ENCODE assay signal across 9 mouse cellular contexts in the genomic region with DNA sequence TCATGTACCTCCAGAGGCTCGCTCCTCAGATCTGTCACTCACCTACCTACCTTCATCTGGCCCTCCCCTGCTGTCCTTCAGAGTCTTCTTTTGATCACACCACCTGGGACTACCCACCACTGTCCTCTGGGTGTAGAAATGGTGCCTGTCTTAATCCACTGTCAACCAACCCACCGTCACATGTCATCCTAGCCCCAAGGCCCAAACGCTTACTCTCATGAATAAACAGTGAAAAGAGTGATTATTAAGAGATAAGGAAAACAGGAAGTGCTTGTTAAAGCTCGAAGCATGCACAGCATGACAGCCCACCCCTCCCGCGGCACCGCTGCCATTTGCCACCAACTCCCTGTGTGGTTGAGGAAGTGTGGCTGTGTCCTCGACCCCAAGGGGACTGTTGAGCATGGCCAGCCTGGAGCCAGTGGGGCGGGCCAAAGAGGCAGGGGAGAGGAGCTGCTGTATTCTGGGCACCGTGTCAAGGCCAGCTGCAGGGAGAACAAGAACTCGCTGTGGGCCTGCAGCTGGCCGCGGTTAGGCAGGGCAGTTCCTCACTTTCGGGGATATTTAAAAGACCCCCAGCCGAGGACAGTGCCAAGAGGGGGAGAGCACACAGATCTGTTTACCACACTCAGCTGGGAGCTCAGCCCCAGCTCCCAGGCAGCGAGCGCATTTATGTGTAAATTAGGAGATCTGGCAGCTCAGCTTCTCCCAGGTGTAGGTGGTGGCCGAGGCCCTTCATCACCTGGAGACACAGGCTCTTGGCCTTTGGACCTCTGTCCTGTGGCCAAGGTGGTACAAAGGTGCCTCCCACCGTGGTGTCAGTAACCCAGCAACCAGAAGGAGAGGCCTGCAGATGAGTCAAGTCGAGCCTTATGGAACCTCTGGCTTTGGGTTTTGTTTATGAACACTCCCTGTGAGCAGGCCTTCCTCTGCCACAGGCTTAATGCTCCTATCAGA.
A peak's percentile ranks its signal among the peaks of the same experiment; 100 is the strongest.
DNase-seq lines count a peak whose midpoint lies in the region; ATAC-seq and TF ChIP-seq lines count a peak whose summit lies in the region.
"Had no signal": no experiment of that assay in that cellular context is flagged by ENCODE, and none has a peak within 500 bp of the region (broad histone marks: within the 10 kb centered on the region; RNA-seq: fewer than 3 reads in every experiment).

No protein-coding gene starts in this region.

- H3K4me2 ChIP-seq in lung, embryonic 16.5 days (ENCODE audit: low read depth, low read length), result no peak overlapping the region

- peak overlapping the region; percentile 25; the same call in 1 of the 2 replicates for H3K9ac ChIP-seq in lung, embryonic 16.5 days (ENCODE audit: low read length)

- TF ChIP-seq CTCF in E14TG2a.4 (conservative IDR thresholded peaks at IDR 0.05; ENCODE audit: low read length), result no peak
- TF ChIP-seq CTCF in brain, embryonic 14.5 days (IDR thresholded peaks at IDR 0.05; ENCODE audit: borderline replicate concordance, extremely low read depth, insufficient read depth, insufficient read length), result no peak
- 0 out of 2 replicates have a peak, but pooled peaks have one; percentile 4 for TF ChIP-seq CTCF in layer of hippocampus, adult 2 months (conservative IDR thresholded peaks at IDR 0.05)

- no peaks in the 10 kb centered on the region for H3K27me3 ChIP-seq in E14TG2a.4 (ENCODE audit: insufficient read depth, low read length)
- H3K27me3 ChIP-seq in lung, embryonic 16.5 days (ENCODE audit: control insufficient read depth, insufficient read depth, low read depth, low read length), result no peaks in the 10 kb centered on the region
- H3K27me3 ChIP-seq: megakaryocyte, embryonic 14.5 days had no signal

- H3K4me3 ChIP-seq in E14TG2a.4 (replicated peaks; ENCODE audit: low read length), result peak overlapping the region; percentile 56
- H3K4me3 ChIP-seq in layer of hippocampus, adult 2 months, result no peak overlapping the region
- no peak overlapping the region for H3K4me3 ChIP-seq in lung, embryonic 16.5 days (ENCODE audit: low read length)

- H3K4me1 ChIP-seq in E14TG2a.4 (replicated peaks; ENCODE audit: low read depth, low read length), result peaks cover 82% of the 10 kb centered on the region
- peaks cover 21% of the 10 kb centered on the region for H3K4me1 ChIP-seq in lung, embryonic 16.5 days (replicated peaks; ENCODE audit: control insufficient read depth, insufficient read depth, low read length)

- H3K36me3 ChIP-seq in E14TG2a.4 (ENCODE audit: insufficient read depth, low read length), result no peaks in the 10 kb centered on the region
- H3K36me3 ChIP-seq in lung, embryonic 16.5 days (ENCODE audit: control insufficient read depth, insufficient read depth, low read length), result no peaks in the 10 kb centered on the region

- DNase-seq in brain, embryonic 14.5 days (ENCODE audit: low read depth), result peak; percentile 90
- peak; percentile 16 to 47 for DNase-seq in frontal cortex, postnatal 25 days (ENCODE audit: low spot score in 2 of 2)
- DNase-seq in layer of hippocampus, adult 2 months (ENCODE audit: low spot score in 2 of 2), result peak; percentile 58 to 84
- DNase-seq in retina, embryonic 14.5 days (ENCODE audit: low spot score), result peak; percentile 16

- peak; percentile 95 to 96 for ATAC-seq in hematopoietic stem cell, adult 5-6 weeks (replicated peaks in 1 of 2; ENCODE audit: insufficient read depth in 1 of 2, low FRiP score in 2 of 2, low TSS enrichment in 1 of 2, low read depth in 1 of 2, poor library complexity in 2 of 2, severe bottlenecking in 2 of 2)
- peak; percentile 95 for ATAC-seq in lung, embryonic 16.5 days (ENCODE audit: low read depth)
- ATAC-seq in erythroid progenitor cell, adult 5-6 weeks (replicated peaks; ENCODE audit: low FRiP score, poor library complexity, severe bottlenecking), result no peak

- H3K27ac ChIP-seq in layer of hippocampus, adult 2 months, result peak overlapping the region; percentile 84
- H3K27ac ChIP-seq in lung, embryonic 16.5 days (ENCODE audit: low read length), result peak overlapping the region; percentile 63

- 9% methylated on average over 20 of the region's 20 CpGs for WGBS in lung, embryonic 16.5 days

- no peak for TF ChIP-seq POLR2A in brain, embryonic 14.5 days (IDR thresholded peaks at IDR 0.05; ENCODE audit: borderline replicate concordance, extremely low read depth, insufficient read depth, insufficient read length, poor library complexity, severe bottlenecking)

- peaks cover under 1% of the 10 kb centered on the region; the same call in 1 of the 2 replicates for H3K9me3 ChIP-seq in E14TG2a.4 (ENCODE audit: low read length)
- H3K9me3 ChIP-seq in lung, embryonic 16.5 days (ENCODE audit: control insufficient read depth, low read length), result no peaks in the 10 kb centered on the region

Comparison
In these comparisons a context has a peak if more than half of its experiments do, and no peak if none do; other contexts are left out.
1. DNase-seq: peak in every context shown above with its lines; median percentile 90 in brain, embryonic 14.5 days; 71 in layer of hippocampus, adult 2 months; 32 in frontal cortex, postnatal 25 days; 16 in retina, embryonic 14.5 days.